Mouse (Mus musculus): ENCODE results near the gene Zfpm1. TPM values are rescaled to one million over a fixed set of nuclear protein-coding genes. Genes with fewer than 3 reads are reported as not detected.

Zfpm1 gene
- polyA plus RNA-seq, 1 experiment from 2014 or later: 7.7 TPM

DNA sequence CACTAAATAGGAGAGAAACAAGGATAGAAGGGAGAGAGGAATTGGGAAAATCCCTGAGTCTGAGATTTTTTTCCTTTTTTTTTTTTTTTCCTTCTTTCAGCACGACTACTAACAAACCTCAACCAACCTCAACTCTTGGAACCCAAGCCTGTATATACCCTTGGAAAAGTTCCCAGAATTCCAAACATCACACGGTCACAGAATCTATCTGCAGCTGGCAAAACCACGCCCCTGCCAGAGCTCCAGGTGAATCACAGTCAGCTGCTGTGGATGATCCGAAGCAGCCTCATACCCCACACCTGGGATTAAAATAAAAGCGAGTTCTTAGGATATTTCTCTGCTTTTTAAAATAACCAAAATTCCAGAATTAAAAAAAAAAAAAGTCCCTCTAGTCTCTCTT is 60.4 kb downstream of the Zfpm1 start:
- no peak overlapping the region for H3K9ac ChIP-seq (ENCODE audit: low read depth, low read length)
- TF ChIP-seq CTCF (IDR thresholded peaks at IDR 0.05; ENCODE audit: low read depth): no peak
- H3K4me1 ChIP-seq (replicated peaks; ENCODE audit: control insufficient read depth, insufficient read depth, low read length): peaks cover 4% of the 10 kb centered on the region; the same call in 1 of the 2 replicates
- ATAC-seq: no peak
- H3K4me2 ChIP-seq (replicated peaks; ENCODE audit: low read depth): peak overlapping the region; percentile 52
- H3K27me3 ChIP-seq (replicated peaks; ENCODE audit: control insufficient read depth, insufficient read depth, low read length): no peaks in the 10 kb centered on the region
- 15% methylated on average over 5 of the region's 5 CpGs for WGBS
- H3K36me3 ChIP-seq (ENCODE audit: control insufficient read depth, insufficient read depth): peaks cover 16% of the 10 kb centered on the region; the same call in 1 of the 2 replicates
- no peak overlapping the region for H3K4me3 ChIP-seq (ENCODE audit: low read depth, low read length)
- H3K9me3 ChIP-seq (ENCODE audit: control insufficient read depth): no peaks in the 10 kb centered on the region
- H3K27ac ChIP-seq (ENCODE audit: low read depth, low read length): no peak overlapping the region

DNA sequence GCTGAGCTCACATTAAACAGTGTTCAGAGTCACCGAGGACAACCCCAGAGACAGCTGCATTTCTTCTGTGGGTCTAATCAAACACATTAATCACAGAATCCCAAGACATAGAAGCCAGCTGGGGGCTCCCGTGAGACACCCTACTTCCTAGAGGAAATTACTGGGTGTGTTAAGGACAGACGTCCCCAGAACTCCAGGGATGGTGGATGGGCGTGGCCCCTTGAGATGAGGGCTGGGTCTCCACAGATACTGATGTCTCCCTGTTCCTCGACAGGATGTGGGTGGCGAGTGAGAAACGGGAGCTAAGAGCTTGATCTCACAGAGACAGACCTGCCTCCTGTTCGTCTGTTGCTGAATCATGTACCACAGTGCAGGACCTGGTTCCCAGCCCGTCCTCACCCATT is 60.9 kb downstream of the Zfpm1 start:
- peak overlapping the region; percentile 52 for H3K4me2 ChIP-seq (replicated peaks; ENCODE audit: low read depth)
- H3K9ac ChIP-seq (ENCODE audit: low read depth, low read length): no peak overlapping the region
- no peak overlapping the region for H3K27ac ChIP-seq (ENCODE audit: low read depth, low read length)
- H3K9me3 ChIP-seq (ENCODE audit: control insufficient read depth): no peaks in the 10 kb centered on the region
- peaks cover 4% of the 10 kb centered on the region; the same call in 1 of the 2 replicates for H3K4me1 ChIP-seq (replicated peaks; ENCODE audit: control insufficient read depth, insufficient read depth, low read length)
- no peak overlapping the region for H3K4me3 ChIP-seq (ENCODE audit: low read depth, low read length)
- 2% methylated on average over 9 of the region's 9 CpGs for WGBS
- ATAC-seq: no peak
- peaks cover 11% of the 10 kb centered on the region; the same call in 1 of the 2 replicates for H3K36me3 ChIP-seq (ENCODE audit: control insufficient read depth, insufficient read depth)
- no peaks in the 10 kb centered on the region for H3K27me3 ChIP-seq (replicated peaks; ENCODE audit: control insufficient read depth, insufficient read depth, low read length)
- TF ChIP-seq CTCF (IDR thresholded peaks at IDR 0.05; ENCODE audit: low read depth): peak; percentile 19; the same call in 1 of the 2 replicates

DNA sequence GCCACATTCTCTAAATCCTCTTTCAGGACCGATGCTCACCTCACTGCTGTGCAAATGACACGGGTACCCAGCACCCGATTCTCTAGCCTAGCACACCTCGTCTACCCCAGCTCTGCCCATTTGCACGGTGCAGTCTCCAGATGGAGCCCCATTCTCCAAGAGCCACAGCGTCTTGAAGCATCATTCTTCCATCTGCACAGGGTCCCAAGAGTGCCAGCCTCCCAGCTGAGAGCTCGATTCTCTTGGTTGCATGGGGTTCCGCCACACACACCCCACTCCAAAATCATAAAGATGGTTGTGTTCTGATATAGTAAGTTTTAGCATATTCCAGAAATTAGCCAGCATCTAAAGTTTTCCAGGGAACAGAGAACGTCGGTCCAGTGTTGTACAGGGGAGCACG is 61.4 kb downstream of the Zfpm1 start:
- peaks cover 6% of the 10 kb centered on the region; the same call in 1 of the 2 replicates for H3K36me3 ChIP-seq (ENCODE audit: control insufficient read depth, insufficient read depth)
- no peak for TF ChIP-seq CTCF (IDR thresholded peaks at IDR 0.05; ENCODE audit: low read depth)
- H3K27ac ChIP-seq (ENCODE audit: low read depth, low read length): no peak overlapping the region
- no peak for ATAC-seq
- peak overlapping the region; percentile 4; the same call in 1 of the 2 replicates for H3K4me3 ChIP-seq (ENCODE audit: low read depth, low read length)
- no peaks in the 10 kb centered on the region for H3K9me3 ChIP-seq (ENCODE audit: control insufficient read depth)
- WGBS: 6% methylated on average over 11 of the region's 11 CpGs
- no peaks in the 10 kb centered on the region for H3K27me3 ChIP-seq (replicated peaks; ENCODE audit: control insufficient read depth, insufficient read depth, low read length)
- H3K4me1 ChIP-seq (replicated peaks; ENCODE audit: control insufficient read depth, insufficient read depth, low read length): peaks cover 4% of the 10 kb centered on the region; the same call in 1 of the 2 replicates
- H3K9ac ChIP-seq (ENCODE audit: low read depth, low read length): no peak overlapping the region
- peak overlapping the region; percentile 52 for H3K4me2 ChIP-seq (replicated peaks; ENCODE audit: low read depth)

DNA sequence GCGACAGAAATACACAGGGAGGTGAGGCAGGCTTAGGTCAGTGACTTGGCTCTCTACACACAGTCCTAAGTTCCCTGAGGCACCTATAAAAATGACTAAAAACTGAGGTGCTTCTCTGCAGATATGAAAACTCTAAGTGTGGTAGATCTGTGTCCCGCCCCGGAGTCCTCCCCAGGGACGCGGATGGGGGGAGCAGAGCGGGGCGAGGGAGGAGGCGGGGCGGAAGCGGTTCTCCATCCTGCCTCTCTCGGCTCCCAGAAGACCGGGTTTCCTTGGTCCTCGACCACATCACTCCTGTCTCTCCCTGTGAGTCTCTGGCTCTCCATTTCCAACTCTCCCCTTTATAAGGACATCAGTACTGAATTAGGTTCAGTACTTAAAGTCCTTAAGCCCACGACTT is 61.8 kb downstream of the Zfpm1 start:
- TF ChIP-seq CTCF (IDR thresholded peaks at IDR 0.05; ENCODE audit: low read depth): no peak
- no peak overlapping the region for H3K27ac ChIP-seq (ENCODE audit: low read depth, low read length)
- H3K27me3 ChIP-seq (replicated peaks; ENCODE audit: control insufficient read depth, insufficient read depth, low read length): no peaks in the 10 kb centered on the region
- no peak overlapping the region for H3K9ac ChIP-seq (ENCODE audit: low read depth, low read length)
- H3K36me3 ChIP-seq (ENCODE audit: control insufficient read depth, insufficient read depth): peaks cover 4% of the 10 kb centered on the region; the same call in 1 of the 2 replicates
- peaks cover 4% of the 10 kb centered on the region; the same call in 1 of the 2 replicates for H3K4me1 ChIP-seq (replicated peaks; ENCODE audit: control insufficient read depth, insufficient read depth, low read length)
- H3K9me3 ChIP-seq (ENCODE audit: control insufficient read depth): no peaks in the 10 kb centered on the region
- WGBS: under 1% methylated on average over 14 of the region's 14 CpGs
- no peak for ATAC-seq
- peak overlapping the region; percentile 4; the same call in 1 of the 2 replicates for H3K4me3 ChIP-seq (ENCODE audit: low read depth, low read length)
- peak overlapping the region; percentile 52 for H3K4me2 ChIP-seq (replicated peaks; ENCODE audit: low read depth)

DNA sequence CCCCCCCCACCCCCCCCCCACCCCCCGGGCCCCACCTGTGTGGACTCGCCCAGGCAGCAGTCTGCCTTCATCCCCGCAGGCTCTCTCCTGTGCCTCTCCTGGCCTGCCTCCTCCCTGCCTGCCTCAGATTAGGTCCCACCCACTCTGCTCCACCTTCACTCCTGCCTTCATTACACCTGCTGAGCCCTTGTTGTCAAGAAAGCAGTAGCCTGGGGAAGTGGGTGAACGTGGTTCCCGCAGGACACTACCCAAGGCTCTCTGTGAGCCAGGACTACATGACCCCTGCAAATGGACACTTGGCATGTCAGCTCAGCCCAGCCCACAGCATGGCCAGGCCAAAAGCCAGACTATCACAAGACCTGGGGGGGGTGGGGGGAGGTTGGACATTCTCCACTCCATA is 62.3 kb downstream of the Zfpm1 start:
- peak; percentile 32; the same call in 1 of the 2 replicates for ATAC-seq
- 12% methylated on average over 3 of the region's 5 CpGs for WGBS
- 0 out of 2 replicates have a peak overlapping the region, but pooled peaks have one; percentile 3 for H3K4me2 ChIP-seq (replicated peaks; ENCODE audit: low read depth)
- H3K27me3 ChIP-seq (replicated peaks; ENCODE audit: control insufficient read depth, insufficient read depth, low read length): no peaks in the 10 kb centered on the region
- peaks cover under 1% of the 10 kb centered on the region; the same call in 1 of the 2 replicates for H3K36me3 ChIP-seq (ENCODE audit: control insufficient read depth, insufficient read depth)
- no peak overlapping the region for H3K27ac ChIP-seq (ENCODE audit: low read depth, low read length)
- no peak overlapping the region for H3K9ac ChIP-seq (ENCODE audit: low read depth, low read length)
- H3K9me3 ChIP-seq (ENCODE audit: control insufficient read depth): no peaks in the 10 kb centered on the region
- H3K4me1 ChIP-seq (replicated peaks; ENCODE audit: control insufficient read depth, insufficient read depth, low read length): peaks cover 4% of the 10 kb centered on the region; the same call in 1 of the 2 replicates
- no peak for TF ChIP-seq CTCF (IDR thresholded peaks at IDR 0.05; ENCODE audit: low read depth)
- no peak overlapping the region for H3K4me3 ChIP-seq (ENCODE audit: low read depth, low read length)

DNA sequence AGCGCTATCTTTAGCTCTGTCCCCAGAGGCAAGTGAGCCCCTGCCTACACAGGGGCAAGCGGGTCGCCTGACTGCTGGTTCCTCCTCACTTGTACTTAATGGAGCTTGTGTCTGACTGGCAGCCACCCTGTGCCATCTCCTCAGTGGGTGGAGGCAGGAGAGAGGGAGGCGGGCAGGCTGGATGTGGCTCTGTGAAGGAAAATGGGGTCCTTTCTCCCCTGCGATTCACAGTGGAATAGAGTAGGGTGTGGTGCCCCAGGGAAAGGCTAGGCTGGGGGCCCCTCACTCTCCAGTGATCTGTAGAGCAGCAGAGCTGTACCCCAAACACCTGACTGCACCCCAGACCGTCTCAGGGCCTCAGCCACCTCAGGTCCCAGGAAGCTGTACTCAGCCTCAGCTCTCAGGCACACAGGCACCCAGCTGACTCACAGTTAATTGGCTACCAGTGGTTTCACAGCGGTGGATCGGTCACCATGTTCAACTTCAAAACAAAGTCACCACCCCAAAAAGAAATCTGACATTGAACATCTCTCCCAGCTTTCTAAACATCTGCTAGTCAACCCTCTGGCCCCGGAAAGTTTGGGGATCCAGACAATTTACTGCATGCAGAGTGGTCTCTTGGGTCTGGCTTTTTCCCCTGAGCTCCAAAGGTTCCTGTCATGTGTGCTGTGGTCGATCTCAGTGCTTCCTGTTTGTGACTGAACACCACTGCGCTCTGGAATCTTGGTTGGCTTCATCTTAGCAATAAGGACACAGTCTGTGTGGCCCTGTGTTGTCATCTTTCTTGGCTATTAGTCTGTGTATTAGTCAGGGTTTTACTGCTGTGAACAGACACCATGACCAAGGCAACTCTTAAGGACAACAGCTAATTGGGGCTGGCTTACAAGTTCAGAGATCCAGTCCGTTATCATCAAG is 63.5 kb downstream of the Zfpm1 start:
- no peak overlapping the region for H3K4me3 ChIP-seq (ENCODE audit: low read depth, low read length)
- H3K27me3 ChIP-seq (replicated peaks; ENCODE audit: control insufficient read depth, insufficient read depth, low read length): no peaks in the 10 kb centered on the region
- no peaks in the 10 kb centered on the region for H3K36me3 ChIP-seq (ENCODE audit: control insufficient read depth, insufficient read depth)
- no peak for TF ChIP-seq CTCF (IDR thresholded peaks at IDR 0.05; ENCODE audit: low read depth)
- no peak overlapping the region; the same call in 1 of the 2 replicates for H3K4me2 ChIP-seq (replicated peaks; ENCODE audit: low read depth)
- H3K4me1 ChIP-seq (replicated peaks; ENCODE audit: control insufficient read depth, insufficient read depth, low read length): peaks cover 4% of the 10 kb centered on the region; the same call in 1 of the 2 replicates
- no peak overlapping the region for H3K27ac ChIP-seq (ENCODE audit: low read depth, low read length)
- WGBS: 65% methylated on average over 12 of the region's 12 CpGs
- no peaks in the 10 kb centered on the region for H3K9me3 ChIP-seq (ENCODE audit: control insufficient read depth)
- H3K9ac ChIP-seq (ENCODE audit: low read depth, low read length): no peak overlapping the region
- no peak for ATAC-seq
